Mouse (Mus musculus) CH12F3 (cell line): ENCODE measurements around the gene Capns1.
"Not testable (repeated sequence)": the region's sequence is repeated elsewhere in the genome, so short reads cannot be mapped to it uniquely, and the experiment has no call there.

ENCODE experiments used
- in situ Hi-C: fragments of 300-500 bp; cut with MboI; formaldehyde crosslinking; loops from 2 replicates; pipeline ENCODE4 v1.14.3; 2020; ENCODE audit warnings: low sequenced_read_pairs

Capns1 gene

GRCm38 (mm10) chr7:30204380-30204779 is 5.8 kb upstream of the Capns1 start:
- in situ Hi-C loops: no loop called here

GRCm38 (mm10) chr7:30202895-30203690 is 4.5 kb upstream of the Capns1 start:
- in situ Hi-C loops: no loop called here

GRCm38 (mm10) chr7:30200661-30201060 is 2.0 kb upstream of the Capns1 start:
- in situ Hi-C loops: not testable (repeated sequence)

- in situ Hi-C loops: no loop called here
These were observed 1.6 kb upstream of the Capns1 start for GRCm38 (mm10) chr7:30200200-30200599.

GRCm38 (mm10) chr7:30199498-30200139 is 1.0 kb upstream of the Capns1 start:
- in situ Hi-C loops: no loop called here

- in situ Hi-C loops: no loop called here
These were observed 950 bp downstream of the Capns1 start for GRCm38 (mm10) chr7:30197592-30198129.

- in situ Hi-C loops: no loop called here
These were observed 2.4 kb downstream of the Capns1 start for GRCm38 (mm10) chr7:30196171-30196570.

GRCm38 (mm10) chr7:30195461-30195860 is 3.1 kb downstream of the Capns1 start:
- in situ Hi-C loops: no loop called here

- in situ Hi-C loops: no loop called here
These were observed 3.7 kb downstream of the Capns1 start for GRCm38 (mm10) chr7:30194884-30195283.

- in situ Hi-C loops: no loop called here
These were observed 4.3 kb downstream of the Capns1 start for GRCm38 (mm10) chr7:30194101-30194831.

- in situ Hi-C loops: no loop called here
These were observed 5.0 kb downstream of the Capns1 start for GRCm38 (mm10) chr7:30193581-30194100.

- in situ Hi-C loops: no loop called here
These were observed 5.6 kb downstream of the Capns1 start for GRCm38 (mm10) chr7:30193013-30193412.

- in situ Hi-C loops: no loop called here
These were observed 6.5 kb downstream of the Capns1 start for GRCm38 (mm10) chr7:30192088-30192487.

- in situ Hi-C loops: no loop called here
These were observed 9.5 kb downstream of the Capns1 start for GRCm38 (mm10) chr7:30189116-30189491.

- in situ Hi-C loops: no loop called here
These were observed 10.1 kb downstream of the Capns1 start for GRCm38 (mm10) chr7:30188344-30189115.

GRCm38 (mm10) chr7:30184641-30185348 is 13.8 kb downstream of the Capns1 start:
- in situ Hi-C loops: no loop called here

- in situ Hi-C loops: no loop called here
These were observed 14.7 kb downstream of the Capns1 start, which contains the start of gene Cox7a1 for GRCm38 (mm10) chr7:30183879-30184289. Gene Cox7a1 (plus strand): TSS chr7:30184144.

GRCm38 (mm10) chr7:30183189-30183588 is 15.4 kb downstream of the Capns1 start:
- in situ Hi-C loops: not testable (repeated sequence)

- in situ Hi-C loops: not testable (repeated sequence)
These were observed 16.7 kb downstream of the Capns1 start for GRCm38 (mm10) chr7:30181929-30182328.

GRCm38 (mm10) chr7:30181308-30181707 is 17.3 kb downstream of the Capns1 start:
- in situ Hi-C loops: no loop called here
